Mouse (Mus musculus): ENCODE results near the gene Asb18. TPM values are rescaled to one million over a fixed set of nuclear protein-coding genes. Genes with fewer than 3 reads are reported as not detected.

The Asb18 gene
- polyA plus RNA-seq, 1 experiment from 2014 or later, result not detected

GRCm38 (mm10) chr1:89999858-90000257, 14.6 kb downstream of the Asb18 start:
- WGBS, result 84% methylated on average over 3 of the region's 3 CpGs
- ATAC-seq (replicated peaks; ENCODE audit: low FRiP score, low TSS enrichment, low read depth), result no peak

GRCm38 (mm10) chr1:89998696-89999095, 15.8 kb downstream of the Asb18 start:
- H3K4me3 ChIP-seq (ENCODE audit: low read depth, low read length), result no peak overlapping the region
- H3K9me3 ChIP-seq (ENCODE audit: control insufficient read depth, low read length), result no peaks in the 10 kb centered on the region
- ATAC-seq (replicated peaks; ENCODE audit: low FRiP score, low TSS enrichment, low read depth) (no peak), DNase-seq (ENCODE audit: low spot score) (no peak)
- H3K4me1 ChIP-seq (replicated peaks; ENCODE audit: control insufficient read depth, insufficient read depth, low read length), result no peaks in the 10 kb centered on the region; the same call in 1 of the 2 replicates
- H3K9ac ChIP-seq (ENCODE audit: low read length), result no peak overlapping the region
- peaks cover 15% of the 10 kb centered on the region for H3K27me3 ChIP-seq (replicated peaks; ENCODE audit: control insufficient read depth, insufficient read depth, low read length)
- no peak overlapping the region for H3K27ac ChIP-seq (ENCODE audit: low read depth)
- no peak overlapping the region for H3K4me2 ChIP-seq (ENCODE audit: low read length)
- WGBS, result 72% methylated on average over 2 of the region's 2 CpGs
- H3K36me3 ChIP-seq (ENCODE audit: control insufficient read depth, insufficient read depth, low read length), result no peaks in the 10 kb centered on the region

More at GRCm38 (mm10) chr1:89999858-90000257, 14.6 kb downstream of the Asb18 start:
- Histone ChIP-seq H3K4me1 (replicated peaks; ENCODE audit: control insufficient read depth, insufficient read depth, low read length) (no peaks in the 10 kb centered on the region; the same call in 1 of the 2 replicates), H3K4me3 (ENCODE audit: low read depth, low read length) (no peak overlapping the region), H3K9ac (ENCODE audit: low read length) (no peak overlapping the region), H3K9me3 (ENCODE audit: control insufficient read depth, low read length) (no peaks in the 10 kb centered on the region), H3K4me2 (ENCODE audit: low read length) (no peak overlapping the region), H3K27ac (ENCODE audit: low read depth) (no peak overlapping the region), H3K36me3 (ENCODE audit: control insufficient read depth, insufficient read depth, low read length) (no peaks in the 10 kb centered on the region), H3K27me3 (replicated peaks; ENCODE audit: control insufficient read depth, insufficient read depth, low read length) (0 out of 2 replicates have a peak, but pooled peaks cover 4% of the 10 kb centered on the region)
- DNase-seq (ENCODE audit: low spot score), result no peak

- Histone ChIP-seq H3K4me3 (ENCODE audit: low read depth, low read length) (no peak overlapping the region), H3K4me1 (replicated peaks; ENCODE audit: control insufficient read depth, insufficient read depth, low read length) (no peaks in the 10 kb centered on the region; the same call in 1 of the 2 replicates), H3K36me3 (ENCODE audit: control insufficient read depth, insufficient read depth, low read length) (no peaks in the 10 kb centered on the region), H3K27me3 (replicated peaks; ENCODE audit: control insufficient read depth, insufficient read depth, low read length) (peaks cover 21% of the 10 kb centered on the region), H3K4me2 (ENCODE audit: low read length) (no peak overlapping the region), H3K9me3 (ENCODE audit: control insufficient read depth, low read length) (no peaks in the 10 kb centered on the region), H3K27ac (ENCODE audit: low read depth) (no peak overlapping the region), H3K9ac (ENCODE audit: low read length) (no peak overlapping the region)
- ATAC-seq (replicated peaks; ENCODE audit: low FRiP score, low TSS enrichment, low read depth) (no peak), DNase-seq (ENCODE audit: low spot score) (no peak)
- WGBS, result 31% methylated on average over 7 of the region's 7 CpGs
These were observed 16.4 kb downstream of the Asb18 start for GRCm38 (mm10) chr1:89998076-89998475.

GRCm38 (mm10) chr1:89992256-89992655, 22.2 kb downstream of the Asb18 start:
- DNase-seq (ENCODE audit: low spot score) (no peak), ATAC-seq (replicated peaks; ENCODE audit: low FRiP score, low TSS enrichment, low read depth) (0 out of 2 replicates have a peak, but pooled peaks have one; percentile 23)
- Histone ChIP-seq H3K4me1 (replicated peaks; ENCODE audit: control insufficient read depth, insufficient read depth, low read length) (0 out of 2 replicates have a peak, but pooled peaks cover 4% of the 10 kb centered on the region), H3K4me2 (ENCODE audit: low read length) (peak overlapping the region; percentile 38), H3K4me3 (ENCODE audit: low read depth, low read length) (peak overlapping the region; percentile 18), H3K27me3 (replicated peaks; ENCODE audit: control insufficient read depth, insufficient read depth, low read length) (peaks cover 43% of the 10 kb centered on the region), H3K9ac (ENCODE audit: low read length) (no peak overlapping the region), H3K36me3 (ENCODE audit: control insufficient read depth, insufficient read depth, low read length) (no peaks in the 10 kb centered on the region), H3K27ac (ENCODE audit: low read depth) (no peak overlapping the region), H3K9me3 (ENCODE audit: control insufficient read depth, low read length) (no peaks in the 10 kb centered on the region)
- WGBS, result 3% methylated on average over 25 of the region's 25 CpGs

- H3K9ac ChIP-seq (ENCODE audit: low read length), result no peak overlapping the region
- H3K27me3 ChIP-seq (replicated peaks; ENCODE audit: control insufficient read depth, insufficient read depth, low read length), result peaks cover 6% of the 10 kb centered on the region; the same call in 1 of the 2 replicates
- H3K4me2 ChIP-seq (ENCODE audit: low read length), result no peak overlapping the region
- no peak for DNase-seq (ENCODE audit: low spot score)
- H3K4me3 ChIP-seq (ENCODE audit: low read depth, low read length), result no peak overlapping the region
- no peaks in the 10 kb centered on the region for H3K9me3 ChIP-seq (ENCODE audit: control insufficient read depth, low read length)
- H3K27ac ChIP-seq (ENCODE audit: low read depth), result no peak overlapping the region
- WGBS, result 94% methylated on average over 8 of the region's 8 CpGs
- no peak for ATAC-seq (replicated peaks; ENCODE audit: low FRiP score, low TSS enrichment, low read depth)
- no peaks in the 10 kb centered on the region for H3K4me1 ChIP-seq (replicated peaks; ENCODE audit: control insufficient read depth, insufficient read depth, low read length)
- no peaks in the 10 kb centered on the region for H3K36me3 ChIP-seq (ENCODE audit: control insufficient read depth, insufficient read depth, low read length)
These were observed 37.2 kb downstream of the Asb18 start for GRCm38 (mm10) chr1:89977261-89977660.

GRCm38 (mm10) chr1:89976411-89976810, 38.1 kb downstream of the Asb18 start:
- Histone ChIP-seq H3K27me3 (replicated peaks; ENCODE audit: control insufficient read depth, insufficient read depth, low read length) (peaks cover 4% of the 10 kb centered on the region; the same call in 1 of the 2 replicates), H3K4me2 (ENCODE audit: low read length) (no peak overlapping the region), H3K9ac (ENCODE audit: low read length) (no peak overlapping the region), H3K36me3 (ENCODE audit: control insufficient read depth, insufficient read depth, low read length) (no peaks in the 10 kb centered on the region), H3K4me1 (replicated peaks; ENCODE audit: control insufficient read depth, insufficient read depth, low read length) (no peaks in the 10 kb centered on the region), H3K4me3 (ENCODE audit: low read depth, low read length) (no peak overlapping the region), H3K9me3 (ENCODE audit: control insufficient read depth, low read length) (no peaks in the 10 kb centered on the region), H3K27ac (ENCODE audit: low read depth) (no peak overlapping the region)
- DNase-seq (ENCODE audit: low spot score), result no peak
- ATAC-seq (replicated peaks; ENCODE audit: low FRiP score, low TSS enrichment, low read depth), result no peak
- 73% methylated on average over 8 of the region's 8 CpGs for WGBS

GRCm38 (mm10) chr1:89974541-89974940, 39.9 kb downstream of the Asb18 start:
- Histone ChIP-seq H3K9ac (ENCODE audit: low read length) (no peak overlapping the region), H3K27me3 (replicated peaks; ENCODE audit: control insufficient read depth, insufficient read depth, low read length) (peaks cover 20% of the 10 kb centered on the region), H3K9me3 (ENCODE audit: control insufficient read depth, low read length) (no peaks in the 10 kb centered on the region), H3K36me3 (ENCODE audit: control insufficient read depth, insufficient read depth, low read length) (no peaks in the 10 kb centered on the region), H3K27ac (ENCODE audit: low read depth) (no peak overlapping the region), H3K4me2 (ENCODE audit: low read length) (no peak overlapping the region), H3K4me1 (replicated peaks; ENCODE audit: control insufficient read depth, insufficient read depth, low read length) (no peaks in the 10 kb centered on the region), H3K4me3 (ENCODE audit: low read depth, low read length) (no peak overlapping the region)
- WGBS, result 65% methylated on average over 8 of the region's 8 CpGs
- no peak for ATAC-seq (replicated peaks; ENCODE audit: low FRiP score, low TSS enrichment, low read depth)
- DNase-seq (ENCODE audit: low spot score), result no peak

- H3K4me2 ChIP-seq (ENCODE audit: low read length), result no peak overlapping the region
- no peak overlapping the region for H3K27ac ChIP-seq (ENCODE audit: low read depth)
- DNase-seq (ENCODE audit: low spot score) (no peak), ATAC-seq (replicated peaks; ENCODE audit: low FRiP score, low TSS enrichment, low read depth) (no peak)
- H3K27me3 ChIP-seq (replicated peaks; ENCODE audit: control insufficient read depth, insufficient read depth, low read length), result peaks cover 42% of the 10 kb centered on the region
- no peaks in the 10 kb centered on the region for H3K4me1 ChIP-seq (replicated peaks; ENCODE audit: control insufficient read depth, insufficient read depth, low read length)
- 52% methylated on average over 8 of the region's 8 CpGs for whole genome bisulfite sequencing
- no peaks in the 10 kb centered on the region for H3K36me3 ChIP-seq (ENCODE audit: control insufficient read depth, insufficient read depth, low read length)
- H3K9ac ChIP-seq (ENCODE audit: low read length), result no peak overlapping the region
- H3K9me3 ChIP-seq (ENCODE audit: control insufficient read depth, low read length), result no peaks in the 10 kb centered on the region
- no peak overlapping the region for H3K4me3 ChIP-seq (ENCODE audit: low read depth, low read length)
These were observed 42.6 kb downstream of the Asb18 start for GRCm38 (mm10) chr1:89971848-89972247.

GRCm38 (mm10) chr1:89969714-89970110, 44.8 kb downstream of the Asb18 start:
- H3K9me3 ChIP-seq (ENCODE audit: control insufficient read depth, low read length), result no peaks in the 10 kb centered on the region
- H3K4me1 ChIP-seq (replicated peaks; ENCODE audit: control insufficient read depth, insufficient read depth, low read length), result no peaks in the 10 kb centered on the region
- peaks cover 48% of the 10 kb centered on the region for H3K27me3 ChIP-seq (replicated peaks; ENCODE audit: control insufficient read depth, insufficient read depth, low read length)
- no peak overlapping the region for H3K4me2 ChIP-seq (ENCODE audit: low read length)
- no peak overlapping the region for H3K4me3 ChIP-seq (ENCODE audit: low read depth, low read length)
- no peaks in the 10 kb centered on the region for H3K36me3 ChIP-seq (ENCODE audit: control insufficient read depth, insufficient read depth, low read length)
- DNase-seq (ENCODE audit: low spot score) (no peak), ATAC-seq (replicated peaks; ENCODE audit: low FRiP score, low TSS enrichment, low read depth) (no peak)
- 79% methylated on average over 4 of the region's 4 CpGs for whole genome bisulfite sequencing
- H3K9ac ChIP-seq (ENCODE audit: low read length), result no peak overlapping the region
- H3K27ac ChIP-seq (ENCODE audit: low read depth), result no peak overlapping the region
